Mouse (Mus musculus) heart, embryonic 14.5 days (tissue): Measurements from ENCODE around the gene Ass1. TPM values are rescaled to one million over a fixed set of nuclear protein-coding genes. Genes with fewer than 3 reads are reported as not detected.
A peak's percentile ranks its signal among the peaks of the same experiment; 100 is the strongest.

ENCODE experiments used
- ATAC-seq: fragments of 200-750 bp; cut with Nextera tagmentation; 2 replicates; pipeline ENCODE4 v1.8.0; 2017; ENCODE audit warnings: low read depth, moderate TSS enrichment; ENCODE audit not compliant: insufficient number of reproducible peaks, insufficient read depth, low FRiP score
- H3K27ac ChIP-seq, 2 experiments: fragments of 200-500 bp in 1 of 2; fragments of 300-500 bp in 1 of 2; sonication (generic) in 1 of 2; replicated peaks in 1 of 2; 2 replicates each; pipeline ENCODE4 v1.5.1; 2012 to 2014; ENCODE audit warnings: low read depth in 2 of 2, low read length in 2 of 2, control low read depth in 1 of 2, mild to moderate bottlenecking in 1 of 2, mixed read lengths in 1 of 2; ENCODE audit not compliant: control insufficient read depth in 1 of 2, insufficient read depth in 1 of 2
- H3K27me3 ChIP-seq: fragments of 300-500 bp; sonication (generic); 2 replicates; pipeline ENCODE4 v1.6.1; 2014; ENCODE audit warnings: mild to moderate bottlenecking, low read length, control low read depth; ENCODE audit not compliant: control insufficient read depth, insufficient read depth
- H3K36me3 ChIP-seq: fragments of 300-500 bp; sonication (generic); 2 replicates; pipeline ENCODE4 v1.6.1; 2014; ENCODE audit warnings: mild to moderate bottlenecking, control low read depth, low read length, mixed read lengths; ENCODE audit not compliant: control insufficient read depth, insufficient read depth
- H3K4me1 ChIP-seq, 2 experiments: fragments of 200-500 bp in 1 of 2; fragments of 300-500 bp in 1 of 2; sonication (generic) in 1 of 2; 2 replicates each; pipeline ENCODE4 v1.6.1; 2012 to 2014; ENCODE audit warnings: low read length in 2 of 2, control low read depth in 1 of 2, mixed read lengths in 1 of 2; ENCODE audit not compliant: control insufficient read depth in 2 of 2, insufficient read depth in 2 of 2
- H3K4me2 ChIP-seq: fragments of 300-500 bp; sonication (generic); 2 replicates; pipeline ENCODE4 v1.6.1; 2014; ENCODE audit warnings: mild to moderate bottlenecking, low read length
- H3K4me3 ChIP-seq, 2 experiments: fragments of 200-500 bp in 1 of 2; fragments of 300-500 bp in 1 of 2; sonication (generic) in 1 of 2; 2 replicates each; pipeline ENCODE4 v1.5.1; 2012 to 2014; ENCODE audit warnings: low read length in 2 of 2, mild to moderate bottlenecking in 2 of 2, control low read depth in 1 of 2, low read depth in 1 of 2, moderate library complexity in 1 of 2; ENCODE audit not compliant: control insufficient read depth in 1 of 2, insufficient read depth in 1 of 2
- H3K9ac ChIP-seq: fragments of 300-500 bp; sonication (generic); 2 replicates; pipeline ENCODE4 v1.6.1; 2014; ENCODE audit warnings: mild to moderate bottlenecking, low read length
- H3K9me3 ChIP-seq: fragments of 300-500 bp; sonication (generic); 2 replicates; pipeline ENCODE4 v1.6.1; 2016; ENCODE audit warnings: low read length, control low read depth; ENCODE audit not compliant: control insufficient read depth
- WGBS: fragments of 180-500 bp; shearing (Covaris S2); extraction: QIAGEN DNeasy Blood & Tissue Kit; methylation state at CpG from one replicate; pipeline ENCODE4 v1.1.7; 2014; 5-methylcytosine and 5-hydroxymethylcytosine counted together
- polyA plus RNA-seq: library from polyadenylated mRNA; unstranded; fragments of >200 nt; fragmentation: Nextera tagmentation; extraction: Ambion mirVana; gene quantifications from 2 replicates; pipeline ENCODE4 v1.2.1, GENCODE M21; 2014

Ass1 gene
- polyA plus RNA-seq, 1 experiment from 2014 or later: 10.0 TPM

GRCm38 (mm10) chr2:31464529-31464910, 5.5 kb upstream of the Ass1 start:
- peaks cover 0 to 11% of the 10 kb centered on the region in 2 experiments; a peak in 2 of 4 replicates for H3K4me1 ChIP-seq
- no peak for ATAC-seq
- H3K27me3 ChIP-seq: peaks cover 36% of the 10 kb centered on the region
- H3K4me2 ChIP-seq: no peak overlapping the region
- WGBS: 82% methylated on average over 6 of the region's 6 CpGs
- H3K9me3 ChIP-seq: no peaks in the 10 kb centered on the region
- H3K36me3 ChIP-seq: no peaks in the 10 kb centered on the region
- no peak overlapping the region for H3K9ac ChIP-seq
- H3K4me3 ChIP-seq: no peak overlapping the region
- H3K27ac ChIP-seq: no peak overlapping the region

DNA sequence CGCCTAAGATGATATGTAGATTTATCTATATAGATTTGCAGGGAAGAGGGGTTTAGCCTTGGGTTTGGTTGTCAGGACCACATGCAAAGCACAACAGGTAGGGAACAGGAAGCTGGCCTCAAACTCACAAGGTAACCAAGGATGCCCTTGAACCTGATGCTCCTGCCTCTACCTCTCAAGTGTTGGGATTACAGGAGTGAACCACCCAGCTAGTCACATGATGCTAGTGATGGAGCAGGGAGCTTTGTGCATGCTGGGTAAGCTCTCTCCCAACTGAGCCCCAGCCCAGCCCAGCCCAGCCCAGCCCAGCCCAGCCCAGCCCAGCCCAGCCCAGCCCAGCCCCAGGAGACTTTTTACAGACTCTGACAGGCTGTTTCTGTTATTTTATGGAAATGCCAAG, 2.5 kb upstream of the Ass1 start:
- H3K27me3 ChIP-seq: peaks cover 42% of the 10 kb centered on the region
- H3K9me3 ChIP-seq: no peaks in the 10 kb centered on the region
- H3K27ac ChIP-seq: no peak overlapping the region
- peaks cover 0 to 13% of the 10 kb centered on the region in 2 experiments; a peak in 2 of 4 replicates for H3K4me1 ChIP-seq
- H3K4me2 ChIP-seq: no peak overlapping the region
- no peak for ATAC-seq
- no peak overlapping the region for H3K4me3 ChIP-seq
- no peaks in the 10 kb centered on the region for H3K36me3 ChIP-seq
- 74% methylated on average over 1 of the region's 1 CpGs for WGBS
- no peak overlapping the region for H3K9ac ChIP-seq

GRCm38 (mm10) chr2:31468857-31469256, 1.1 kb upstream of the Ass1 start:
- Histone ChIP-seq H3K4me1 (peaks cover 0 to 13% of the 10 kb centered on the region in 2 experiments; a peak in 2 of 4 replicates), H3K9ac (no peak overlapping the region), H3K36me3 (no peaks in the 10 kb centered on the region), H3K27me3 (peaks cover 39% of the 10 kb centered on the region), H3K27ac (no peak overlapping the region), H3K4me3 (no peak overlapping the region), H3K4me2 (no peak overlapping the region), H3K9me3 (no peaks in the 10 kb centered on the region)
- 83% methylated on average over 7 of the region's 7 CpGs for WGBS
- ATAC-seq: no peak

DNA sequence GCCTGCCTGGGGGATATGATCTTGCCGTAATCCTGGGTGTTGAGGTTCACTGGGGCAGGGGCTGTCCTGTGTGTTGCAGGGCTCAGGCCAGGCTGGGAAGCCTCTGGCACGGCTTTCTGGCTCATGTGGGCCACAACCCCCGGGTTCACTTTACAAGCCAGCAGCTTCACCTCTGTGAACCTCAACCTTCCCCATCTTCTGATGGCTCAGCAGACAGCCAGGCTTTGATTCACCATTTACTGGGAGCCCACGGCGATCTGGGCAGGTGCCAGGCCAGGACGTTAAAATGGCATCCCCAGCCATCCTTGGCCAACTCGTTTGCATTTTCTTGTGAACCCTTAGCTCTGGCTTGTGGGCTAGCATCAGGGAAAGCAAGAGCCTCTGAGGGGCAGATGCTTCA, 527 bp upstream of the Ass1 start:
- Histone ChIP-seq H3K4me1 (peaks cover 0 to 13% of the 10 kb centered on the region in 2 experiments; a peak in 2 of 4 replicates), H3K9ac (peak overlapping the region; percentile 54), H3K27me3 (peaks cover 39% of the 10 kb centered on the region), H3K9me3 (no peaks in the 10 kb centered on the region), H3K36me3 (no peaks in the 10 kb centered on the region), H3K4me2 (peak overlapping the region; percentile 96), H3K27ac (no peak overlapping the region), H3K4me3 (peak overlapping the region; percentile 48 to 49; a peak in 3 of 4 replicates)
- 33% methylated on average over 7 of the region's 7 CpGs for WGBS
- ATAC-seq: no peak

DNA sequence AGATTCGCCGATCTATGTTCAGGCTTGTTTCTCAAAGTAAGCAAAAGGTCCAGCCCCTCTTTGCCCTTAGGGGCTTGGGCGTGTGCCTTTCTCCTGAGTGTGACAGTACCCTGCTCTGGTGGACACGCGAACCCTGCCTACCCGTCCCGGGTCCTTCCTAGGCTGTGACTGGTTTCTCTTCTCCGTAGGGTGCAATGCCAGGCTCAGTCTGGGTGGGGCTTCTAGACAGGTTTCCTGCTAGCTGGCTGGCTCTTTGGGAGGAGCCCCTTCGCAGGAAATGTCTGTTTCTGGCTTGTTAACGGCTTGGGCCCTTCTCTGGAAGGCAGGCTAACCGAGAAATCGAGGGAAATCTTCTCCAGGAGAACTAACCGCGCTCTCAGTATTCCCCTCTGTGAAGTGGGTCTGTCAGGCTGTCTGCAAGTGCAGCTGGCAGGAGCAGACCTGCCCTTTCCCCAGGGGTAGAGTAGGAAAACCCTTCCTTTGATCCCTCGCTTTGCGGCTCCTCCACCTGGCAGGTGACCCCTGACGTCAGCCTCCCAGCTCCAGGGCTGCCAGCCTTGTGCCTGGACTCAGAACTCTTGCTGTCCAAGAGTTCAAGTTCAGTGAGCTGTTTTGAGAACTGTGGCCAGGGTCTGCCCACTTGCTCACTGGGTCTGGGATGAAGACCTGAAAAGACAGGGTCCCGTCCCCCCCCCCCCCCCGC, 827 bp downstream of the Ass1 start:
- Histone ChIP-seq H3K4me2 (peak overlapping the region; percentile 96), H3K4me3 (peak overlapping the region; percentile 48 to 49), H3K4me1 (peaks cover 0 to 13% of the 10 kb centered on the region in 2 experiments; a peak in 2 of 4 replicates), H3K27ac (no peak overlapping the region), H3K27me3 (peaks cover 39% of the 10 kb centered on the region), H3K9me3 (no peaks in the 10 kb centered on the region), H3K36me3 (no peaks in the 10 kb centered on the region), H3K9ac (peak overlapping the region; percentile 54)
- ATAC-seq: peak; percentile 5; the same call in 1 of the 2 replicates
- WGBS: 7% methylated on average over 17 of the region's 19 CpGs

- Histone ChIP-seq H3K27ac (no peak overlapping the region), H3K36me3 (no peaks in the 10 kb centered on the region), H3K4me2 (no peak overlapping the region), H3K9ac (no peak overlapping the region), H3K9me3 (no peaks in the 10 kb centered on the region), H3K4me1 (peaks cover 0 to 13% of the 10 kb centered on the region in 2 experiments; a peak in 2 of 4 replicates), H3K27me3 (peaks cover 39% of the 10 kb centered on the region), H3K4me3 (no peak overlapping the region)
- 56% methylated on average over 6 of the region's 6 CpGs for WGBS
- ATAC-seq: no peak
Observed at GRCm38 (mm10) chr2:31471611-31472010, 1.6 kb downstream of the Ass1 start.

DNA sequence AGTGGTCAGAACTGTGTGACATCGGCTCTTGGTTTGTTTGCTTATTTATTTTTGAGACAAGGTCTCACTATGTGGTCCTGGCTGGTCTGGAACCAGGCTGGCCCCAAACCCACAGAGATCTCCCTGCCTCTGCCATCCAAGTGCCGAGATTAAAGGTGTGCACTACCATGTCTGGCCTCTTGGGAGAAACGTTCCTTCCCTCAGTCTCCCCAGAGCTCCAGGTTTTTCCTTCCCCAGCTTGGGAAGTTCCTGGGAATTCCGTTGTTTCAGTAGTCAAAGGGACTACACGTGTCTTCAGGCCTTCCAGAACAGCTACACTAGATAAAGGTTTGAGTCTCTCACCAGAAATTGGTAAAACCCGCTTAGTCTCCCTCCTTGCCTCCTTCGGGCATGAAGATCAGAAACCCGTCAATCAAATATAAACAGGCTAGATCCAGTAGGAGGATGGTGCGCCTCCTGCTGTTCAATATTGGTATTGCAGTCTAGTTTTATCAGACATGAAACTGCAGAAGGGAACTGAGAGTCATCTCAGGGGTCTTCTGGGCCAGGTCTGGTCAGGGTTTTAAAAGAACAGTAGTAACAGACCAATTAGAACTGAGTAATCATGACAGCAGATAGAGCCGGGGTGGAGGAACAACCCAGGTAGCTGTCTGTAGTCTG, 2.5 kb downstream of the Ass1 start:
- Histone ChIP-seq H3K4me2 (no peak overlapping the region), H3K36me3 (no peaks in the 10 kb centered on the region), H3K27ac (no peak overlapping the region), H3K4me3 (no peak overlapping the region), H3K9ac (no peak overlapping the region), H3K4me1 (peaks cover 0 to 13% of the 10 kb centered on the region in 2 experiments; a peak in 2 of 4 replicates), H3K9me3 (no peaks in the 10 kb centered on the region), H3K27me3 (peaks cover 39% of the 10 kb centered on the region)
- no peak for ATAC-seq
- WGBS: 41% methylated on average over 10 of the region's 10 CpGs
